Mouse (Mus musculus): ENCODE results near the gene Dll4. TPM values are rescaled to one million over a fixed set of nuclear protein-coding genes. Genes with fewer than 3 reads are reported as not detected.
A peak's percentile ranks its signal among the peaks of the same experiment; 100 is the strongest.

Dll4 gene
- total RNA-seq, 1 experiment, result 0.27 TPM

GRCm38 (mm10) chr2:119296756-119297155 lies 28.8 kb upstream of the Dll4 start:
- H3K4me3 ChIP-seq (ENCODE audit: insufficient read depth in 1 of 2, low read depth in 1 of 2, low read length in 2 of 2, poor library complexity in 1 of 2, severe bottlenecking in 1 of 2), result no peak overlapping the region
- H3K9ac ChIP-seq (ENCODE audit: insufficient read depth, low read depth, low read length, poor library complexity, severe bottlenecking), result 0 out of 2 replicates have a peak overlapping the region, but pooled peaks have one; percentile 40
- H3K4me1 ChIP-seq (ENCODE audit: control insufficient read depth in 2 of 2, insufficient read depth in 2 of 2, low read length in 2 of 2, poor library complexity in 1 of 2), result peaks cover 1 to 16% of the 10 kb centered on the region in 2 experiments; a peak in 2 of 4 replicates
- H3K9me3 ChIP-seq (ENCODE audit: control insufficient read depth, insufficient read depth, low read depth, low read length), result no peaks in the 10 kb centered on the region
- in situ Hi-C loops (cut with MboI; ENCODE audit: low sequenced_read_pairs in 2 of 2, unreplicated experiment in 2 of 2), result loop anchor here in 1 of 2 experiments (10.0 kb wide), 1 partner anchor 218 kb away; no protein-coding TSS in a partner anchor
- no peak for DNase-seq (ENCODE audit: low read depth, low spot score)
- peaks cover 40% of the 10 kb centered on the region; the same call in 1 of the 2 replicates for H3K36me3 ChIP-seq (ENCODE audit: control insufficient read depth, insufficient read depth, low read length, poor library complexity, severe bottlenecking)
- TF ChIP-seq CHD2 (IDR thresholded peaks at IDR 0.05; ENCODE audit: low read depth, low read length) (no peak), MAFK (IDR thresholded peaks at IDR 0.05; ENCODE audit: insufficient read depth, low read depth, low read length) (no peak), ZC3H11A (IDR thresholded peaks at IDR 0.05; ENCODE audit: borderline replicate concordance, low read depth, low read length) (no peak), HCFC1 (IDR thresholded peaks at IDR 0.05; ENCODE audit: borderline replicate concordance, insufficient read depth, low read length) (no peak), ZNF384 (IDR thresholded peaks at IDR 0.05; ENCODE audit: low read depth, low read length) (no peak)
- H3K27ac ChIP-seq (ENCODE audit: insufficient read depth, low read depth, low read length, poor library complexity, severe bottlenecking), result no peak overlapping the region

GRCm38 (mm10) chr2:119297506-119297905 lies 28.1 kb upstream of the Dll4 start:
- no peak overlapping the region for H3K27ac ChIP-seq (ENCODE audit: insufficient read depth, low read depth, low read length, poor library complexity, severe bottlenecking)
- H3K36me3 ChIP-seq (ENCODE audit: control insufficient read depth, insufficient read depth, low read length, poor library complexity, severe bottlenecking), result peaks cover 40% of the 10 kb centered on the region; the same call in 1 of the 2 replicates
- in situ Hi-C loops (cut with MboI; ENCODE audit: low sequenced_read_pairs in 2 of 2, unreplicated experiment in 2 of 2), result loop anchor here in 1 of 2 experiments (10.0 kb wide), 1 partner anchor 217 kb away; no protein-coding TSS in a partner anchor
- no peaks in the 10 kb centered on the region for H3K9me3 ChIP-seq (ENCODE audit: control insufficient read depth, insufficient read depth, low read depth, low read length)
- H3K4me3 ChIP-seq (ENCODE audit: insufficient read depth in 1 of 2, low read depth in 1 of 2, low read length in 2 of 2, poor library complexity in 1 of 2, severe bottlenecking in 1 of 2), result peak overlapping the region in 1 of 2 experiments; percentile 24; a peak in 1 of 4 replicates
- no peak for DNase-seq (ENCODE audit: low read depth, low spot score)
- peaks cover 1 to 16% of the 10 kb centered on the region in 2 experiments; a peak in 2 of 4 replicates for H3K4me1 ChIP-seq (ENCODE audit: control insufficient read depth in 2 of 2, insufficient read depth in 2 of 2, low read length in 2 of 2, poor library complexity in 1 of 2)
- TF ChIP-seq ZNF384 (IDR thresholded peaks at IDR 0.05; ENCODE audit: low read depth, low read length) (no peak), HCFC1 (IDR thresholded peaks at IDR 0.05; ENCODE audit: borderline replicate concordance, insufficient read depth, low read length) (no peak), CHD2 (IDR thresholded peaks at IDR 0.05; ENCODE audit: low read depth, low read length) (no peak), MAFK (IDR thresholded peaks at IDR 0.05; ENCODE audit: insufficient read depth, low read depth, low read length) (no peak), ZC3H11A (IDR thresholded peaks at IDR 0.05; ENCODE audit: borderline replicate concordance, low read depth, low read length) (no peak)
- H3K9ac ChIP-seq (ENCODE audit: insufficient read depth, low read depth, low read length, poor library complexity, severe bottlenecking), result peak overlapping the region; percentile 40; the same call in 1 of the 2 replicates

GRCm38 (mm10) chr2:119298330-119298729 lies 27.3 kb upstream of the Dll4 start:
- no peak overlapping the region for H3K9ac ChIP-seq (ENCODE audit: insufficient read depth, low read depth, low read length, poor library complexity, severe bottlenecking)
- peaks cover 37% of the 10 kb centered on the region; the same call in 1 of the 2 replicates for H3K36me3 ChIP-seq (ENCODE audit: control insufficient read depth, insufficient read depth, low read length, poor library complexity, severe bottlenecking)
- peaks cover 1 to 13% of the 10 kb centered on the region in 2 experiments; a peak in 2 of 4 replicates for H3K4me1 ChIP-seq (ENCODE audit: control insufficient read depth in 2 of 2, insufficient read depth in 2 of 2, low read length in 2 of 2, poor library complexity in 1 of 2)
- peak; percentile 43 for DNase-seq (ENCODE audit: low read depth, low spot score)
- TF ChIP-seq ZC3H11A (IDR thresholded peaks at IDR 0.05; ENCODE audit: borderline replicate concordance, low read depth, low read length) (peak; percentile 58; the same call in 1 of the 2 replicates), HCFC1 (IDR thresholded peaks at IDR 0.05; ENCODE audit: borderline replicate concordance, insufficient read depth, low read length) (no peak), CHD2 (IDR thresholded peaks at IDR 0.05; ENCODE audit: low read depth, low read length) (no peak), MAFK (IDR thresholded peaks at IDR 0.05; ENCODE audit: insufficient read depth, low read depth, low read length) (no peak), ZNF384 (IDR thresholded peaks at IDR 0.05; ENCODE audit: low read depth, low read length) (no peak)
- no peaks in the 10 kb centered on the region for H3K9me3 ChIP-seq (ENCODE audit: control insufficient read depth, insufficient read depth, low read depth, low read length)
- no peak overlapping the region for H3K4me3 ChIP-seq (ENCODE audit: insufficient read depth in 1 of 2, low read depth in 1 of 2, low read length in 2 of 2, poor library complexity in 1 of 2, severe bottlenecking in 1 of 2)
- in situ Hi-C loops (cut with MboI; ENCODE audit: low sequenced_read_pairs in 2 of 2, unreplicated experiment in 2 of 2), result loop anchor here in 1 of 2 experiments (10.0 kb wide), 1 partner anchor 216 kb away; no protein-coding TSS in a partner anchor
- no peak overlapping the region for H3K27ac ChIP-seq (ENCODE audit: insufficient read depth, low read depth, low read length, poor library complexity, severe bottlenecking)

GRCm38 (mm10) chr2:119298839-119299238 lies 26.7 kb upstream of the Dll4 start:
- Histone ChIP-seq H3K4me3 (ENCODE audit: insufficient read depth in 1 of 2, low read depth in 1 of 2, low read length in 2 of 2, poor library complexity in 1 of 2, severe bottlenecking in 1 of 2) (no peak overlapping the region), H3K36me3 (ENCODE audit: control insufficient read depth, insufficient read depth, low read length, poor library complexity, severe bottlenecking) (peaks cover 33% of the 10 kb centered on the region; the same call in 1 of the 2 replicates)
- in situ Hi-C loops (cut with MboI; ENCODE audit: low sequenced_read_pairs in 2 of 2, unreplicated experiment in 2 of 2), result loop anchor here in 1 of 2 experiments (10.0 kb wide), 1 partner anchor 216 kb away; no protein-coding TSS in a partner anchor

More at GRCm38 (mm10) chr2:119298839-119299238, 26.7 kb upstream of the Dll4 start:
- DNase-seq (ENCODE audit: low read depth, low spot score), result no peak
- H3K9me3 ChIP-seq (ENCODE audit: control insufficient read depth, insufficient read depth, low read depth, low read length), result no peaks in the 10 kb centered on the region
- no peak for TF ChIP-seq CHD2 (IDR thresholded peaks at IDR 0.05; ENCODE audit: low read depth, low read length)
- no peak for TF ChIP-seq MAFK (IDR thresholded peaks at IDR 0.05; ENCODE audit: insufficient read depth, low read depth, low read length)
- TF ChIP-seq HCFC1 (IDR thresholded peaks at IDR 0.05; ENCODE audit: borderline replicate concordance, insufficient read depth, low read length), result no peak
- no peak for TF ChIP-seq ZC3H11A (IDR thresholded peaks at IDR 0.05; ENCODE audit: borderline replicate concordance, low read depth, low read length)
- TF ChIP-seq ZNF384 (IDR thresholded peaks at IDR 0.05; ENCODE audit: low read depth, low read length), result no peak
- no peak overlapping the region for H3K9ac ChIP-seq (ENCODE audit: insufficient read depth, low read depth, low read length, poor library complexity, severe bottlenecking)
- H3K4me1 ChIP-seq (ENCODE audit: control insufficient read depth in 2 of 2, insufficient read depth in 2 of 2, low read length in 2 of 2, poor library complexity in 1 of 2), result peaks cover 1 to 12% of the 10 kb centered on the region in 2 experiments; a peak in 2 of 4 replicates
- no peak overlapping the region for H3K27ac ChIP-seq (ENCODE audit: insufficient read depth, low read depth, low read length, poor library complexity, severe bottlenecking)
